Mouse (Mus musculus): ENCODE data around the gene Mrgprf. TPM values are rescaled to one million over a fixed set of nuclear protein-coding genes. Genes with fewer than 3 reads are reported as not detected.
A peak's percentile ranks its signal among the peaks of the same experiment; 100 is the strongest.

The Mrgprf gene
- polyA plus RNA-seq, 1 experiment = 4.4 TPM

DNA sequence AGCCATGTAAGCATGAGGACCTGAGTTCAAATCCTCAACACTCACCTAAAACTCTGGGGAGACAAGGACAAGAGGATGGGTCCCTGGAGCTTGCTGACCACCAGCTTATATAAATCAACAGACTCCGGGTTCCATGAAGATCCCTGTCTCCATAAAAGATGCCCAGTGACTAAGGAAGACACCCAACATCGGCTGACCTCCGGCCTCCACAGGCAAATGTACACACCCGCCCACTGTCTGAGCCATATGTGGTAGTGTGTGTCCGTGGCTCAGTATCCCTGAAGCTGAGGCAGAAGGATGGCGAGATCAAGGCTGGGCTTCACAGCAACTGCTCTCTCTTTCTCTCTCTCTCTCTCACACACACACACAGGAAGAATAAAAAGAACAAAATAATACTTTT, 33.3 kb downstream of the Mrgprf start:
- no peaks in the 10 kb centered on the region for H3K79me2 ChIP-seq (ENCODE audit: control insufficient read depth, insufficient read depth)
- H3ac ChIP-seq (ENCODE audit: control insufficient read depth, insufficient read length) = no peak overlapping the region
- H3K4me2 ChIP-seq (ENCODE audit: low read depth) = no peak overlapping the region
- no peaks in the 10 kb centered on the region for H3K27me3 ChIP-seq (ENCODE audit: control insufficient read depth, insufficient read depth, insufficient read length)
- no peaks in the 10 kb centered on the region for H3K36me3 ChIP-seq (ENCODE audit: control insufficient read depth, insufficient read depth)
- TF ChIP-seq TCF3 (IDR thresholded peaks at IDR 0.05; ENCODE audit: insufficient read length, low read depth) = no peak
- no peak for TF ChIP-seq MAX (IDR thresholded peaks at IDR 0.05; ENCODE audit: low read depth)
- no peak for TF ChIP-seq POLR2A (IDR thresholded peaks at IDR 0.05; ENCODE audit: insufficient read length, low read depth)
- no peak for TF ChIP-seq MYOD1 (IDR thresholded peaks at IDR 0.05; ENCODE audit: control insufficient read depth in 1 of 3, insufficient read length in 2 of 3, low read depth in 2 of 3)
- TF ChIP-seq MYOG (IDR thresholded peaks at IDR 0.05; ENCODE audit: control insufficient read depth in 1 of 3, insufficient read depth in 1 of 3, insufficient read length in 2 of 3, low read depth in 2 of 3) = no peak
- TF ChIP-seq USF1 (IDR thresholded peaks at IDR 0.05; ENCODE audit: low read depth) = no peak
- no peak for TF ChIP-seq TCF12 (IDR thresholded peaks at IDR 0.05; ENCODE audit: insufficient read depth, poor library complexity, severe bottlenecking)
- no peak overlapping the region for H3K4me3 ChIP-seq

DNA sequence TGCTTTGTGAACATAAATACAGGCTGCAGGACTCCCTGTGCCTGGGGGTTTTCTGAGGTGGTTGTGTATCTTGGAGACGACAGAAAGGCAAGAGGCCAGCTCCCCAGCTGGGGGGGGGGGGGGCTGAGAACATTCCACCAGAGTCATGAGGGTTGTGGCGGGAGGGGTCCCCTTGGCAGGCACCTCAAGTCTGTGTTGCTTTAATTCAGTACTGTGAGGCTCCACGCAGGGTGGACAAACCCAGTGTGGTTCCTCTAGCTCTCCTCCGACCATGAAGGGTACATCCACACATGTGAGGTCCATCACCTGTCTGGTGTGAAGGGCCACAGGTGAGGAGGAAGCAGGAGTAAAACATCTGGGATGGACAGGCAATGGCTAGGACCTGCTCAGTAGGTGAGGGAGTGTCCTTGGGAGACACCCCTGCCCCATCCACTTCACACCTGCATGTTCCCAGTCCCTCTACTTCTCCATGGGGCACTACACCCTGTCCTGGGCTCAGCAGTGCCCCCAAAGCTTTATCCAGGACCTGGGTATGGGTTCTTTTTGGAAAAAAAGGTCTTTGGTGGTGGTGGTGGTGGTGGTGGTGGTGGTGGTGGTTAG, 33.9 kb downstream of the Mrgprf start:
- H3K27me3 ChIP-seq (ENCODE audit: control insufficient read depth, insufficient read depth, insufficient read length) = no peaks in the 10 kb centered on the region
- no peaks in the 10 kb centered on the region for H3K36me3 ChIP-seq (ENCODE audit: control insufficient read depth, insufficient read depth)
- no peak overlapping the region for H3K4me2 ChIP-seq (ENCODE audit: low read depth)
- no peak overlapping the region for H3K4me3 ChIP-seq
- H3K79me2 ChIP-seq (ENCODE audit: control insufficient read depth, insufficient read depth) = no peaks in the 10 kb centered on the region
- TF ChIP-seq TCF12 (IDR thresholded peaks at IDR 0.05; ENCODE audit: insufficient read depth, poor library complexity, severe bottlenecking) = no peak
- TF ChIP-seq TCF3 (IDR thresholded peaks at IDR 0.05; ENCODE audit: insufficient read length, low read depth) = no peak
- no peak for TF ChIP-seq CEBPB (IDR thresholded peaks at IDR 0.05; ENCODE audit: insufficient read depth, poor library complexity, severe bottlenecking)
- TF ChIP-seq E2F4 (IDR thresholded peaks at IDR 0.05; ENCODE audit: insufficient read depth) = no peak
- no peak for TF ChIP-seq MYOD1 (IDR thresholded peaks at IDR 0.05; ENCODE audit: control insufficient read depth in 1 of 3, insufficient read length in 2 of 3, low read depth in 2 of 3)
- TF ChIP-seq POLR2A (IDR thresholded peaks at IDR 0.05; ENCODE audit: insufficient read length, low read depth) = no peak
- TF ChIP-seq MAX (IDR thresholded peaks at IDR 0.05; ENCODE audit: low read depth) = no peak
- TF ChIP-seq SRF (IDR thresholded peaks at IDR 0.05; ENCODE audit: control insufficient read depth, insufficient read length, low read depth) = no peak
- TF ChIP-seq USF1 (IDR thresholded peaks at IDR 0.05; ENCODE audit: low read depth) = no peak
- no peak for TF ChIP-seq POLR2AphosphoS2 (IDR thresholded peaks at IDR 0.05; ENCODE audit: insufficient read length, low read depth)
- no peak for TF ChIP-seq REST (IDR thresholded peaks at IDR 0.05; ENCODE audit: insufficient read depth, insufficient read length)
- TF ChIP-seq MYOG (IDR thresholded peaks at IDR 0.05; ENCODE audit: control insufficient read depth in 1 of 3, insufficient read depth in 1 of 3, insufficient read length in 2 of 3, low read depth in 2 of 3) = no peak
- no peak overlapping the region for H3ac ChIP-seq (ENCODE audit: control insufficient read depth, insufficient read length)

DNA sequence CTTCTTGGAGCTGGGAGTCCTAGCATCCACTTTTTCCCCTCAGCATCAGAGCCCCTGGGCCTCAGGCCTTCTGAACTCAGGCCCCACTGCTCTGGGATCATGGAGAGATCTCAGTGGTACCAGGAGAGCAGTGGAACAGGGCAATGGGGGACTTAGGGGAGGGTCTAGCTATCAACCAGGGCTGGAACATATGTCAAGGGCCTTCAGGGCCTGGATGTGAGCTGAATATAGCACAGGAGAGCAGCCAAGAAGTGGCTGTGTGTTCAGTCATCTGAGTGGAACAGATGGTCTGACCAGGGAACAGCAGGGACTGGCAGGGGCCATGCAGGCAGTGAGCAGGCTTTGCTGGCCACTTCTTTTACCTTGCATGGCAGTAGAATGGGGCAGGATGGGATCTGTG, 34.6 kb downstream of the Mrgprf start:
- Histone ChIP-seq H3K4me2 (ENCODE audit: low read depth) (no peak overlapping the region), H3K36me3 (ENCODE audit: control insufficient read depth, insufficient read depth) (no peaks in the 10 kb centered on the region), H3ac (ENCODE audit: control insufficient read depth, insufficient read length) (no peak overlapping the region), H3K79me2 (ENCODE audit: control insufficient read depth, insufficient read depth) (no peaks in the 10 kb centered on the region), H3K27me3 (ENCODE audit: control insufficient read depth, insufficient read depth, insufficient read length) (no peaks in the 10 kb centered on the region), H3K4me3 (no peak overlapping the region)
- no peak for TF ChIP-seq CEBPB (IDR thresholded peaks at IDR 0.05; ENCODE audit: insufficient read depth, poor library complexity, severe bottlenecking)
- no peak for TF ChIP-seq MAX (IDR thresholded peaks at IDR 0.05; ENCODE audit: low read depth)
- TF ChIP-seq SRF (IDR thresholded peaks at IDR 0.05; ENCODE audit: control insufficient read depth, insufficient read length, low read depth) = no peak
- TF ChIP-seq TCF12 (IDR thresholded peaks at IDR 0.05; ENCODE audit: insufficient read depth, poor library complexity, severe bottlenecking) = peak; percentile 20
- no peak for TF ChIP-seq POLR2AphosphoS2 (IDR thresholded peaks at IDR 0.05; ENCODE audit: insufficient read length, low read depth)
- no peak for TF ChIP-seq TCF3 (IDR thresholded peaks at IDR 0.05; ENCODE audit: insufficient read length, low read depth)
- TF ChIP-seq E2F4 (IDR thresholded peaks at IDR 0.05; ENCODE audit: insufficient read depth) = no peak
- TF ChIP-seq REST (IDR thresholded peaks at IDR 0.05; ENCODE audit: insufficient read depth, insufficient read length) = no peak
- TF ChIP-seq MYOD1 (IDR thresholded peaks at IDR 0.05; ENCODE audit: control insufficient read depth in 1 of 3, insufficient read length in 2 of 3, low read depth in 2 of 3) = peak in 2 of 3 experiments; percentile 53 to 77
- no peak for TF ChIP-seq USF1 (IDR thresholded peaks at IDR 0.05; ENCODE audit: low read depth)
- TF ChIP-seq POLR2A (IDR thresholded peaks at IDR 0.05; ENCODE audit: insufficient read length, low read depth) = no peak
- TF ChIP-seq MYOG (IDR thresholded peaks at IDR 0.05; ENCODE audit: control insufficient read depth in 1 of 3, insufficient read depth in 1 of 3, insufficient read length in 2 of 3, low read depth in 2 of 3) = peak in 2 of 3 experiments; percentile 69 to 80

DNA sequence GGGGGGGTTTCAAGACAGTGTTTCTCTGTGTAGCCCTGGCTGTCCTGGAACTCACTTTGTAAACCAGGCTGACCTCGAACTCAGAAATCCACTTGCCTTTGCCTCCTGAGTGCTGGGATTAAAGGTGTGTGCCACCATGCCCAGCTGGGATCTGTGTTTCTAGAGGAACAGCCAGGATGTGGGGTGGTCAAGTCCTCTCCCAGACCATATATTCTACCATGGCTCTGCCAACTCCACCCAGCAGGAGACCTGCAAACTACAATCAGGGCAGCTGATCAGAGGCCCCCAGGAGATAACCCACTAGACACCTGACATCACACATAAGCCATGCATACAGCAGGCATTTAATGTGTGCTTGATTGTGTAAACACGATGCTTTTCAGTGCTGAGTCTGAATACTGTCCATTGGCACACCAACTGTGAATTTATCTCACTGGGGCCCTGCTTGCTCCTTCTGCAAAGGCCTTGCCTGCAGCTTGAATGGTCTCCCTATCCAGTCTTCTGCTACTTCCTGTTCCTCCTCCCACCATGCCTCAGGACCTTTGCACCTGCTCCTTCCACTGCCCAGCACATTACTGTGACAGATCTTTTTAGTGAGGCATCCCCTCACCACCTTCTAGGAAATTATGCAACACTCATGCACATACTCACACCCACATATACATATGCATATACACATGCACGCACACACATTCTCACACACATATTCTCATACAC, 35.1 kb downstream of the Mrgprf start:
- Histone ChIP-seq H3K27me3 (ENCODE audit: control insufficient read depth, insufficient read depth, insufficient read length) (no peaks in the 10 kb centered on the region), H3K4me3 (no peak overlapping the region), H3K4me2 (ENCODE audit: low read depth) (no peak overlapping the region), H3K36me3 (ENCODE audit: control insufficient read depth, insufficient read depth) (no peaks in the 10 kb centered on the region), H3ac (ENCODE audit: control insufficient read depth, insufficient read length) (no peak overlapping the region), H3K79me2 (ENCODE audit: control insufficient read depth, insufficient read depth) (no peaks in the 10 kb centered on the region)
- TF ChIP-seq SRF (IDR thresholded peaks at IDR 0.05; ENCODE audit: control insufficient read depth, insufficient read length, low read depth) = no peak
- no peak for TF ChIP-seq TCF3 (IDR thresholded peaks at IDR 0.05; ENCODE audit: insufficient read length, low read depth)
- no peak for TF ChIP-seq E2F4 (IDR thresholded peaks at IDR 0.05; ENCODE audit: insufficient read depth)
- TF ChIP-seq POLR2A (IDR thresholded peaks at IDR 0.05; ENCODE audit: insufficient read length, low read depth) = no peak
- no peak for TF ChIP-seq POLR2AphosphoS2 (IDR thresholded peaks at IDR 0.05; ENCODE audit: insufficient read length, low read depth)
- no peak for TF ChIP-seq REST (IDR thresholded peaks at IDR 0.05; ENCODE audit: insufficient read depth, insufficient read length)
- TF ChIP-seq MYOD1 (IDR thresholded peaks at IDR 0.05; ENCODE audit: control insufficient read depth in 1 of 3, insufficient read length in 2 of 3, low read depth in 2 of 3) = no peak
- no peak for TF ChIP-seq MYOG (IDR thresholded peaks at IDR 0.05; ENCODE audit: control insufficient read depth in 1 of 3, insufficient read depth in 1 of 3, insufficient read length in 2 of 3, low read depth in 2 of 3)
- TF ChIP-seq TCF12 (IDR thresholded peaks at IDR 0.05; ENCODE audit: insufficient read depth, poor library complexity, severe bottlenecking) = no peak
- no peak for TF ChIP-seq MAX (IDR thresholded peaks at IDR 0.05; ENCODE audit: low read depth)
- TF ChIP-seq USF1 (IDR thresholded peaks at IDR 0.05; ENCODE audit: low read depth) = no peak
- no peak for TF ChIP-seq CEBPB (IDR thresholded peaks at IDR 0.05; ENCODE audit: insufficient read depth, poor library complexity, severe bottlenecking)

Measured in myocyte (in vitro differentiated cells).